Mouse (Mus musculus) thymus, postnatal 0 days (tissue): ENCODE results near the gene Homer3. TPM values are rescaled to one million over a fixed set of nuclear protein-coding genes. Genes with fewer than 3 reads are reported as not detected.
A peak's percentile ranks its signal among the peaks of the same experiment; 100 is the strongest.

ENCODE experiments used
- DNase-seq: peaks from one replicate; pipeline ENCODE4 v3.0.0-alpha.2; 2015; ENCODE audit warnings: low spot score
- polyA plus RNA-seq: library from polyadenylated mRNA; unstranded; fragments of >200 nt; fragmentation: Nextera tagmentation; extraction: Ambion mirVana; gene quantifications from 2 replicates; pipeline ENCODE4 v1.2.1, GENCODE M21; 2015

The Homer3 gene
- polyA plus RNA-seq: 25.7 and 26.9 TPM in 2 replicates

DNA sequence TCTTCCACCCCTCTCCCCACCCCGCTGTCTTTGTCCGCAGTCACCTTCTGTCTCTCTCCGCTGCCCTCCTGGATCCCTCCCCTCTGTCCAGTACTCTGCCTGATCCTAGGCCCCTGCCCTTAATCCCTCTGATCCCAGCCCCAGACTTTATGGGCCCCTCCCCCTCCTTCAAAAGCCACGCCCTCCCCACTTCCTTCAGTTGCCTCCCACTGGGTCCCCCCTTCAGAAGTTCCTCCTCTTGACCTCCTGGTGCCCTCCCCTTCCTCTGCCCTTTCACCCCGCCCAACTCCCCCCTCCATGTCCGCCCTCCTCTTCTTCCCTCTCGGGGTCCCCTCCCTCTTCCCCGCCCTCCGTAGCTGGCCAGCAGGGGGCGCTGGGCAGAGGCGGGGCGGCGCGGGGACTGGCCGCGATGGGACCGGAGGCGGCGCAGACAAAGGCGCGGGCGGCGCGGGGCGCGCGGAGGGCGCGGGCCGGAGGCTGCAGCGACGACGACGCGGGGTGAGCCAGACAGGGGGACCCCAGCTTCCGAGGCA, at the start of gene Homer3:
TSS of gene Homer3 (plus strand) at position 225 of the 533 bp plus-strand sequence.
- peak; percentile 92 for DNase-seq

- DNase-seq: no peak
Measured at GRCm38 (mm10) chr8:70233606-70234005, 49.0 kb upstream of the Homer3 start.

DNA sequence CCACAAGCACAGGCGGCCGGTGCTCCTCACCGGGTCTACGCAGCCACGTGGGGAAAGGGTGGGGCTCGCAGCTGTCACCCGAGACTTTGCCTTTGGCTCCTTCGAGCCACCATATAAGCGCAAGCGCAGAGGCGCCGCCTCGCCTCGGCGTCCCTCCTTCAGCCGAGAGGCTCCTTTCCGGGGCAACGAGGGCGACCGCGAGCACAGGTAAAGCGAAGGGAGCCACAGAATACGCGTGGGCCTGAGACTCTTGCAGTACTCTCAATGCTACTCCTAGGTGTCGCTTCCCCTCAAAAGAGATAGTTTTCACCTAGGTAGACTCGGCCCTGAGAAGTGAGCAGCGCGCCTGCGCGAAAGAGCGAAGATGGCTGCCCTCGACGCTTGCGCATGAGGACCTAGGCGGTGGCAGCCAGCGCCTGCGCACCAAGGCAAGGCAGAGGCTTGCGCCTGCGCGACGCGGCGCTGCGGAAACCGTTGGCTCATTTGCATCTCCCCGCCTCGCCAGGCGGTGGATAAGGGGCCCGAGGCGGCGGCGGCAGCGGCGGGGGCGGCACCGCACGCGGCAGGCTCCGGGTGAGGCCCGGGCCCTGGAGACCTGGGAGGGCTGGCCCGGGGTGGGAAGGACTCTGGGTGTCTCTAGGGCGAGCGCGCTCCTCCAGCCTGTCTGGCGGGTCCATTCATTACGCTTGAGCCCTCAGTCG, 48.4 kb upstream of the Homer3 start, which contains the start of the genes Sugp2 and Armc6:
TSS of gene Sugp2 (plus strand) at position 147 of the 701 bp plus-strand sequence.
TSS of gene Armc6 (minus strand) at position 387 of the 701 bp plus-strand sequence.
- DNase-seq: peak; percentile 99

DNA sequence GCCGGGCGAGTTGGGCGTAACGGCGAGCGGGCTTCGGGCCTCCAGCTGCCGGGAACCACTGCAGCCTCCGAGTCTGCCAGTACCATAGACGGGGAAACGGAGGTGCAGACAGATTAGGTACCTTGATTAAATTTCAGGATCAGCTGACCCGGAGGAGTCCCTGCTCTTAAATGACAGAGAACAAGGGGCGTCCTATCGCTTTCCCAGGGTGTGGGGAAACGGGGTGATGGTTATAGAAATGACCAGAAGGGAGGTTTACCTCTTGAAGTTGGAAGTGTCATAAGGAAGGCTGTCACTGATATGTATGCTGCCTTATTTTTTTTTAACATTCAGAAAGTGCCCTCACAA, 47.9 kb upstream of the Homer3 start:
- no peak for DNase-seq

DNA sequence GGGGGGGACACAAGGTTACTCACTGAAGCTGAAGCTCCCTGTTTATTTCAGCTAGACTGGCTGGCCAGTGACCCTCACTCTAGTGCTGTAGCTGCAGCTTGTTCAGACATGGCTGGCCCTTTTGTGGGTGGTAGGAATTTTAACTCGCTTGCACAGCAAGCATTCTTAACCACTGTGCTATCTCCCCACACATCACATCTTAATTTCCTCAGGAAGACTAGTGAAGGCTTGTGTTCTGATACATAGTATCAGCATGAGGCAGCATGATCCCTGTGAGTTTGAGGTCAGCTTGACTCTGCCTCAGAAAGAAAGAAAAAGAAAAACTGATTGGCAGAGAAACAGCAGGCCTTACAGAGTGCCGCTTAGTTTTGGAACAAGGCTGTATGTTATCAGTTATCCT, 44.8 kb upstream of the Homer3 start:
- DNase-seq: no peak

GRCm38 (mm10) chr8:70240642-70241041, 42.0 kb upstream of the Homer3 start:
- peak; percentile 21 for DNase-seq

DNA sequence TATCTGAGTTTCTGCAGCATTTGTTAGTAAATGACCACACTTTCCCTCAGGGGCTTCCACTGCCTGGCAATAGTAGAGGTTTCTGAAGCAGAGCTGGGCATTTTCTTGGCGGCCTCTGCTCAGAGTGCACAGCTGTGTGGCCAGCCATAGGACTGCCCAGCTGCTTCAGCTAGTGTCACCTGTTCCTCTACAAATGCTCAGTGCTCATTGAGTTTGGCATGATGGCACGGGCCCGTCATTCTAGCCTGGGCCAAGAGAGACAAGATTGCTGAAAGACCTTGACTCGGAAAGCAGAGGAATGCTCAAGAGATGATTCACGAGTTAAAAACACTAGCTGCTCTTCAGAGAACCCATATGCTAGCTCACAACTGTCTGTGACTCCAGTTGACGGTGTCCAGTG, 36.0 kb upstream of the Homer3 start:
- DNase-seq: no peak

DNA sequence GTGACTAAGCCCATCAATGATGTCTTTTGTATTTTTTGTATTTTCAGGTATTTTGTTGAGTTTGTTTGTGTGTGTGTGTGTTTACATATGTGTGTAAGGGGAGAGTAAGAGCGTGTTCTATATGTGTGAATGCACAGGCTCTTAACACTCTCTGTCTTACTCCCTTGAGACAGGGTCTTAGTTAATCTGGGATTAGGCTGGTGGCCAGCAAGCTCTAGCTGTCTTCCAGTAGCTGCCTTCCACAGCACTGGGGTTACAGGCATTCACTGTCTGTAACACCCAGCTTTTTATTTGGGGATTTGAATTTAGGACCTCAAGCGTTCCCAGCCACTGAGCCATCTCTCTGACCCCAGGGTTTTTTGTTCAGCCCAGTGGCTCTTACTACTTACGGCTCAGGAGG, 34.8 kb upstream of the Homer3 start:
- no peak for DNase-seq

GRCm38 (mm10) chr8:70254628-70255027, 28.0 kb upstream of the Homer3 start:
- DNase-seq: no peak

DNA sequence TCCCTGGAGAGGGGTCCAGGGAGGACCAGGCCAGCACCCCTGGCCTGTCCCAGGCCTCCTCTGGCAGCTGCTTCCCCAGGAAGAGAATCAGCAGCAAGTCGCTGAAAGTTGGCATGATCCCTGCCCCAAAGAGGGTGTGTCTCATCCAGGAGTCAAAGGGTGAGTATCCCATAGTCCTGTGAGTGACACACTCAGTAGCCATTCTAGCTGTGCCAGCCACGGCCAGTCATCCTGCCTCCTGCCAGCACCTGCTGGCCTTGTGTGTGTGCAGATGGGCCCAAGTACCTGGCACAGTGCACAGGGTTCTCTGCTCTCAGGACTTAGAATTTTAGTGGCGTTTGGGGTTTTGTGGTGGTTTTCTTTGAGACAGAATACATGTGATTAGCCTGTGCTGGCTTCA, 25.2 kb upstream of the Homer3 start:
- no peak for DNase-seq

GRCm38 (mm10) chr8:70258600-70258999, 24.0 kb upstream of the Homer3 start:
- DNase-seq: no peak

GRCm38 (mm10) chr8:70259043-70259442, 23.6 kb upstream of the Homer3 start:
- DNase-seq: no peak

DNA sequence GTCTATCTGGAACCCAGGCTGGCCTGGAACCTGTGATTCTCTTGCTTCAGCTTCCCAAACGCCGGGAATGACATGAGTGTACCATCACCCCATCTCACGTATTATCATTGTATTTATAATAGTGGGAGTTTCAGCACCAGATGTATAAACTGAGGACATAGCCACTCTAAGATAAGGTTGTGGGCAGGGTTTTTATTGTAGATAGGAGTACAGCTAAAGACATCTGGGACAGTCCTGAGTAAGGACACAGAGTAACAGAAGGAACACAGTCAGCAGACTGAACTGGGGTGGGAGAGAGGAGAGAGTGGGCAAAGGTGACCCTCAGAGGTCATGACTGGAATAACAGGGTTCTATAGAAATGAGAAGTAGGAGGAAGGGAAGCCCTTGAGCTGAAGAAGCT, 15.0 kb upstream of the Homer3 start:
- DNase-seq: no peak

DNA sequence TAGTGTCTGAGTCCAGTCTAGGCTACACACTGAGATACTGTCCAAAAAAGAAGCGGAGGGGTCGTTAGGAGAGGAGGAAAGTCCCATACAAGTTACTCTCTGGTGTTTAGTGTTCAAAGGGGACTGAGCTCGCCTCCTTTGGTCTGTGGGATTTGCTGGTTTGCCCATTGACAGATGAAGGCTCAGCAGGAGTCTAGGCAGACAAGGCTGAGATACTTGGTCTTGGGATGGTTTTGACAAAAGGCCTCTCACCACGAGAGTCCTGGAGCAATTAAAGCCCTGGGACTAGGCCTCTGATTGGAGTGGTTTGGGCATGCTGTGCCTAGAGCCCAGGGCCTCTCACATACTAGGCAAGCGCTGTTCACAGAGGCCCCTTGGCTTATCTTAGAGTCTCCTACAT, 14.3 kb upstream of the Homer3 start:
- no peak for DNase-seq

- peak; percentile 46 for DNase-seq
Measured at GRCm38 (mm10) chr8:70268799-70269565, 13.6 kb upstream of the Homer3 start.

GRCm38 (mm10) chr8:70272949-70273348, 9.7 kb upstream of the Homer3 start:
- DNase-seq: peak; percentile 39

DNA sequence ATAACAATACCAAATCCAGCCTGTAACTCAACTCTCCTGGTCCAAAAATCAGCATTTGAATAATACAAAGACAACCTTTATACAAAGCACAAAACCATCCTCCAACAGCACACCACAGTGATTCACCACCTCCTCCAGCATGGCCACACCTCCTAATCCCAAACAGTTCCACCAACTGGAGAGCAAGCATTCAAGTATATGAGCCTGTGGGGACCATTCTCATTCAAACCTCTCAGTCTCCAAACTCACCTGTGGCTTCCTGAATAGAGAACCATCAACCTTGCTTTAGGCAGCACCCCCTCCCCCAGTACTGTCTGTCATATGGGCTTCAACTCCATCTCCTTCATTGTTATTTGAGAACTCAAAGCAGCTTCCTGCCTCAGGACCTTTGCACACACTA, 8.3 kb upstream of the Homer3 start:
- no peak for DNase-seq

GRCm38 (mm10) chr8:70276476-70276875, 6.2 kb upstream of the Homer3 start:
- no peak for DNase-seq

- DNase-seq: no peak
Measured at GRCm38 (mm10) chr8:70278175-70278574, 4.5 kb upstream of the Homer3 start.

- DNase-seq: no peak
Measured at GRCm38 (mm10) chr8:70279266-70279665, 3.4 kb upstream of the Homer3 start.

GRCm38 (mm10) chr8:70281001-70281400, 1.6 kb upstream of the Homer3 start:
- no peak for DNase-seq
